Mouse (Mus musculus): ENCODE results near the gene Tdp1.

GRCm38 (mm10) chr12:99986797-99987196 lies 102.5 kb downstream of the Tdp1 start:
- TF ChIP-seq GATA1 (IDR thresholded peaks at IDR 0.05; ENCODE audit: borderline replicate concordance, low read length) (no peak), FLI1 (IDR thresholded peaks at IDR 0.05; ENCODE audit: low read length) (no peak)
